Mouse (Mus musculus) bone marrow, adult 2 months (tissue): ENCODE measurements around the gene Tmem107.

Source experiments
- CTCF ChIP-seq: fragments of 200-500 bp; IDR thresholded peaks from 2 replicates; pipeline ENCODE4 v1.5.1; 2011; ENCODE audit warnings: low read length, control low read depth; ENCODE audit not compliant: control insufficient read depth, insufficient read depth
- POLR2A ChIP-seq: fragments of 200-500 bp; IDR thresholded peaks from 2 replicates; pipeline ENCODE4 v1.6.1; 2011; ENCODE audit warnings: low read depth, mild to moderate bottlenecking, control low read depth, low read length, borderline replicate concordance; ENCODE audit not compliant: control insufficient read depth

DNA sequence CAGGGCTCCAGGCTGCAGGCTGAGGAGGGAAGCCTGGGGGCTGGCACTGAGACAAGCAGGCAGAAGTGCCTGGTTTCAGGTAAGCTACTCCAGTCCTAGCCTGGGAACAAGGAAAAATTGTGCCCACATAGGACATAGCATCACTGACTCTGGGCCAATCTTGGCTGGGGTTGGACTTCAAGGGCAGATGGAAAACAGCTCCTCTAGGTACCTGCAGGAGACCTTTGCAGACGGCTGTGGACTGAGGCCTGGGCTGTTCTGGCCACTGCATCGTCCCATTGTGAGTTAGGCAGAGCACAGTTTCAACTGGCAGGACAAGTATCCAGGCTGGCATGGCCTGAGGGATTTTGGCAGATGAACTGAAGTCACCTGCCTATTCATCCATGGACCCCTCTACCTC is 35.2 kb downstream of the Tmem107 start:
- TF ChIP-seq CTCF = no peak
- TF ChIP-seq POLR2A = no peak
